Mouse (Mus musculus) forebrain, embryonic 16.5 days (tissue): ENCODE measurements around the gene Lrch3. TPM values are rescaled to one million over a fixed set of nuclear protein-coding genes. Genes with fewer than 3 reads are reported as not detected.

Experiments used
- ATAC-seq: fragments of 200-750 bp; cut with Nextera tagmentation; 2 replicates; pipeline ENCODE4 v1.8.0; 2017; ENCODE audit warnings: mild to moderate bottlenecking, moderate library complexity
- H3K27ac ChIP-seq: fragments of 300-500 bp; sonication (generic); 2 replicates; pipeline ENCODE4 v1.5.1; 2014; ENCODE audit warnings: low read length, control low read depth
- H3K27me3 ChIP-seq: fragments of 300-500 bp; sonication (generic); replicated peaks from 2 replicates; pipeline ENCODE4 v1.6.1; 2014; ENCODE audit warnings: low read length; ENCODE audit not compliant: control insufficient read depth, insufficient read depth
- H3K36me3 ChIP-seq: fragments of 300-500 bp; sonication (generic); 2 replicates; pipeline ENCODE4 v1.6.1; 2014; ENCODE audit not compliant: control insufficient read depth, insufficient read depth
- H3K4me1 ChIP-seq: fragments of 300-500 bp; sonication (generic); replicated peaks from 2 replicates; pipeline ENCODE4 v1.6.1; 2014; ENCODE audit warnings: low read length; ENCODE audit not compliant: control insufficient read depth, insufficient read depth
- H3K4me2 ChIP-seq: fragments of 300-500 bp; sonication (generic); 2 replicates; pipeline ENCODE4 v1.6.1; 2014; ENCODE audit warnings: mild to moderate bottlenecking, low read length, control low read depth
- H3K4me3 ChIP-seq: fragments of 300-500 bp; sonication (generic); replicated peaks from 2 replicates; pipeline ENCODE4 v1.5.1; 2014; ENCODE audit warnings: mild to moderate bottlenecking, low read length, control low read depth
- H3K9ac ChIP-seq: fragments of 300-500 bp; sonication (generic); replicated peaks from 2 replicates; pipeline ENCODE4 v1.6.1; 2014; ENCODE audit warnings: low read depth, low read length, control low read depth
- H3K9me3 ChIP-seq: fragments of 300-500 bp; sonication (generic); 2 replicates; pipeline ENCODE4 v1.6.1; 2016; ENCODE audit warnings: low read length; ENCODE audit not compliant: control insufficient read depth
- WGBS: fragments of 180-500 bp; shearing (Covaris S2); extraction: QIAGEN DNeasy Blood & Tissue Kit; methylation state at CpG from one replicate; pipeline ENCODE4 v1.1.7; 2014; 5-methylcytosine and 5-hydroxymethylcytosine counted together
- polyA plus RNA-seq: library from polyadenylated mRNA; unstranded; fragments of >200 nt; fragmentation: Nextera tagmentation; extraction: Ambion mirVana; gene quantifications from 2 replicates; pipeline ENCODE4 v1.2.1, GENCODE M21; 2015

Gene Lrch3
- polyA plus RNA-seq, 1 experiment from 2014 or later: 44.7 TPM

DNA sequence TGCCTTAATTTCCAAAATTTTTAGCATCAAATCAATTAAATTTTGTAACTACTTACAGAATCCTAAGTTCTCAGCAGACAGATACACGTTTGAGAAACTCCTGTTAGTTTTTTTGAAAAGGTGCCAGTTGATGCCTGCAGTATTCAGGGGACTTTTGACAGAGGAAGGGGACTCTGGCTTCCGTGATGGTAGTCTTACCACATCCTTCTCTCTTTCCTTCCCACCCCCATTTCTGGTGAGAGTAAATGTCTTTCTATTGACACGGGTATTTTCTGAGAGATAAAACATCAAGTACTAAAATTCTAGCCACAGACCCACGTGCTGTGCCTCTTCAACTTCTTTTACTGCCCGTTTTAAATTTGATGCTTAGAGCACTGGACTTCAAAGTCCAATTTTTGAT is 39.9 kb downstream of the Lrch3 start:
- Histone ChIP-seq H3K36me3 (peaks cover 2% of the 10 kb centered on the region; the same call in 1 of the 2 replicates), H3K9ac (no peak overlapping the region), H3K4me2 (no peak overlapping the region), H3K27me3 (no peaks in the 10 kb centered on the region), H3K27ac (no peak overlapping the region), H3K9me3 (no peaks in the 10 kb centered on the region), H3K4me3 (no peak overlapping the region), H3K4me1 (no peaks in the 10 kb centered on the region)
- no peak for ATAC-seq
- WGBS: 88% methylated on average over 5 of the region's 5 CpGs

DNA sequence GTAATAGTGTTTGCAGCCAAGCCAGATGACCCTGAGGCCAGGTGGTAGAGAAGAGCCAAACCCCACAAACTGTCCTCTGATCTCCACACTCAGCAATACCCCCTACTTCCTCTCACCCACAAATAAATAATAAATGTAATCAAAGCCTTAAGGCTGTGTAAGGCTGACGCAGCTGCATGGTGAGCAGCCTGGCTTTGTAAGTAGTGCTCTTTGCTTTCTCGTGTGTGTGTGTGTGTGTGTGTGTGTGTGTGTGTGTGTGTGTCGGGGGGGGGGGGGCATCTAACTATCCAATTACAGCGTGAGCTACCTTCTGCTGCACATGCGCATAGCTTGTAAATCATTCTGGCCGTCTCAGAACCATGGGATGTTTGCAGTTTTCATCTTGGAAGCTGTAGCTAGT is 40.4 kb downstream of the Lrch3 start:
- no peaks in the 10 kb centered on the region for H3K9me3 ChIP-seq
- peaks cover 2% of the 10 kb centered on the region; the same call in 1 of the 2 replicates for H3K36me3 ChIP-seq
- 75% methylated on average over 6 of the region's 6 CpGs for WGBS
- H3K4me1 ChIP-seq: no peaks in the 10 kb centered on the region
- no peak overlapping the region for H3K27ac ChIP-seq
- H3K27me3 ChIP-seq: no peaks in the 10 kb centered on the region
- no peak overlapping the region for H3K4me2 ChIP-seq
- no peak overlapping the region for H3K9ac ChIP-seq
- H3K4me3 ChIP-seq: no peak overlapping the region
- no peak for ATAC-seq

DNA sequence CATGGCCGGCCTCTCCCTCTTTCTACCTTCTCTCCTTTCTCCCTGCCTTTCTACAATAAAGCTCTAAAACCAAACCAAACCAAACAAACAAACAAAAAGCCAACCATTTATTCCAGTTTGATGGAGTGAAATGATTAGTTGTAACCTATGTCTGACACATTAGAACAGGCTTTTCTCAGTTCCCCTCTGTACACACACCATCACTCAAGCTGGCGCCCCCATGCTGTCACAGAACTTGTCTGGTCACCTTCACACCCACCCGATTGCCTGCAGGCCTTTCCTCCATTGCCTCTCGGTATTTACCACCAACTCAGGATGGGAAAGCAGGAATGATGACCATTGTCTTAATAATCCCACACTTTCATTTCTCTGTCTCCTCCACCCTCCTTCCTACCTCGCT is 43.0 kb downstream of the Lrch3 start:
- Histone ChIP-seq H3K4me2 (no peak overlapping the region), H3K27ac (no peak overlapping the region), H3K9ac (no peak overlapping the region), H3K4me1 (no peaks in the 10 kb centered on the region), H3K4me3 (no peak overlapping the region), H3K9me3 (no peaks in the 10 kb centered on the region), H3K27me3 (no peaks in the 10 kb centered on the region), H3K36me3 (peaks cover 10% of the 10 kb centered on the region)
- WGBS: 73% methylated on average over 5 of the region's 5 CpGs
- no peak for ATAC-seq

DNA sequence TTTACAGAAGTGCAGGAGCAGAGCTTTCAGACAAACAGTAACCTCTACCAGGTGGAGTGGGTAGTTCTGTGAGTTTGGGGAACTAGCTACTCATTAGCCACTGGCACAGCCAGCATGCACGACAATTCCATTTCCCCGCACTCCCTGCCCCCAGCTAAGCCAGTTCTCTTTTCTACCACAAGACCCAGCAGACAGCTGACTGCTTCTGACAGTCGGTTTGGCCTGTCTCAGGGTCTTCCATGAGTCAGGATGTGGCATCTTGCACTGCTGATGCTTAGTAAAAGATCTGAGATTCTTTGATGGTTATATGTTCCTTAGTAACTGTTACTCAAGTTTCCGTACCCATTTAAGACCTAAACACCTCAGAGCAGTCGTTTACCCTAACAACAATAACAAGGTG is 58.6 kb downstream of the Lrch3 start:
- Histone ChIP-seq H3K4me3 (no peak overlapping the region), H3K9ac (no peak overlapping the region), H3K9me3 (no peaks in the 10 kb centered on the region), H3K4me1 (no peaks in the 10 kb centered on the region), H3K36me3 (peaks cover 8% of the 10 kb centered on the region), H3K4me2 (no peak overlapping the region), H3K27me3 (no peaks in the 10 kb centered on the region), H3K27ac (no peak overlapping the region)
- WGBS: 76% methylated on average over 5 of the region's 5 CpGs
- ATAC-seq: no peak

DNA sequence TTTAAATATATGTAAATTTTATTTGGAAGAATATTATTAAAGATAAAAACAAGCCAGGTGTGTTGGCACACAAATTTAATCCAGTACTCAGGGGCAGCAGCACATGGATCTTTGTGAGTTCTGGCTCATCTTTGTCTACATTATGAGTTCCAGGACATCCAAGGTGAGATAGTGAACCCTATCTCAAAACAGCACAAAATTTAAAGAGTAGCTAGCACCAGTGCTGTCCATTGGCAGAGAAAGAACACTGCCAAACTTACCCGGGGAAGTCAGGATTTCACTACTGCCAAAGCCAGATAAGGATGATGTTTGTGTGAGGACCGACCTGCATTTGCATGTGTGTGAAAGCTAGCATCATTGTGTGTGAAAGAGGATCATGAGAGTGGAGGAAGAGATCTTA is 59.1 kb downstream of the Lrch3 start:
- H3K27ac ChIP-seq: no peak overlapping the region
- H3K4me2 ChIP-seq: no peak overlapping the region
- H3K4me3 ChIP-seq: no peak overlapping the region
- H3K27me3 ChIP-seq: no peaks in the 10 kb centered on the region
- H3K9me3 ChIP-seq: no peaks in the 10 kb centered on the region
- ATAC-seq: no peak
- H3K4me1 ChIP-seq: no peaks in the 10 kb centered on the region
- 77% methylated on average over 2 of the region's 2 CpGs for WGBS
- no peak overlapping the region for H3K9ac ChIP-seq
- peaks cover 8% of the 10 kb centered on the region for H3K36me3 ChIP-seq

DNA sequence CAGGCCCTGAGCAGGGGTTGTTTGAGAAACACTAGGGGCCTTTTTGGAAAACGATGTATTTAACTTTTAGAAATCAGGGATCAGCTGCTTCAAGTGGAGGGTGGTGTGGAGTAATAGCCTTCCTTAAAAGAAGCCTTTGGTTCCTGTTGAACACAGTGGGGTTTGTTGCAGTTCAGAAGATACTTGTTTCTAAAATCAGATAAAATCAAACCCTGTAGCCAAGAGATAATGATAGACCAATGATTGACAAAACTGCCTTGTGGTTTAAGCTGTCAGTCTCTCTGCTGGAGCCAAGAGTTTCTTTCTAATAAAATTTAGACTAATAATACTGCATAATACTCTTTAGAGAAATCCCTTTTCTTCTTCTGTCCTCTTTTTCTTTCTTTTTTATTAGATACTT is 66.3 kb downstream of the Lrch3 start:
- Histone ChIP-seq H3K4me1 (no peaks in the 10 kb centered on the region), H3K27me3 (no peaks in the 10 kb centered on the region), H3K9me3 (no peaks in the 10 kb centered on the region), H3K9ac (no peak overlapping the region), H3K4me2 (no peak overlapping the region), H3K36me3 (peaks cover 8% of the 10 kb centered on the region), H3K4me3 (no peak overlapping the region), H3K27ac (no peak overlapping the region)
- no peak for ATAC-seq
- 46% methylated on average over 1 of the region's 1 CpGs for WGBS

DNA sequence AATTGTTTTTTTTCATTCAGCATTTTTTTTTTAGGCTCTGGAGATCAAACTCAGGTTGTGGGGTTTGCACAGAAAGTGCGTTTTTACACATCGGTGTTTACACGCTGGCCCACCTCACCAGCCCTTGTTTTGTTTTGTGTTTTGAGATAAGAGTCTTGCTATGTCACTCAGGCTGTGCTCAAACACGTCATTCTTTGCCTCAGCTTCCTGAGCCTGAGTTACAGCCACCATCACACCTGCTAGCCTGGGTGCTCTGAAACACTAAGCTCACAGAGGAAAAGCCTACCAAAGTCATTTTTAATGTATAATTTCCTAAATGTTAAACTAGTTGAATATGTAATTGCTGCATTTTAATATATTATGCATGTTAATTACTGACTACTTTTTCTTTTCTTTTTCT is 67.5 kb downstream of the Lrch3 start:
- Histone ChIP-seq H3K4me2 (no peak overlapping the region), H3K27me3 (no peaks in the 10 kb centered on the region), H3K9me3 (no peaks in the 10 kb centered on the region), H3K27ac (no peak overlapping the region), H3K4me3 (no peak overlapping the region), H3K9ac (no peak overlapping the region), H3K36me3 (peaks cover 4% of the 10 kb centered on the region; the same call in 1 of the 2 replicates), H3K4me1 (no peaks in the 10 kb centered on the region)
- no peak for ATAC-seq
- WGBS: 92% methylated on average over 4 of the region's 4 CpGs

DNA sequence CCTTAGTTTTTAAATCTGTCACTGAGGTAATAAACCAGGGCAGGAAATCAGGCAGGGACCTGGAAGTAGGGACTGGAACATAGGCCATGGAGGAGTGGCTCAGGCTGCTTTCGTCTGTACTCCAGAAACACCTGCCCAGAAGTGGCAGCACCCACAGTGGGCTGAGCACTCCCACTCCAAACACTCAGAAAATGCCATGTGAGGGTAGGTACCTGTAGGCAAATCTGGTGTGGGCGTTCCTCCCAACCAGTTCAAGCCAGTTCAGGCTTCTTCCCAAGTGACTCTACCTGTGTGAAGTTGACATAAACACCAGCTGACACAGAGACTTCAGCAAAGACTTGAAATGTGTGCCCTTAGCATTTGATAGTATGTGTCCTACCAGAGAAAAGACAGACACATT is 70.7 kb downstream of the Lrch3 start:
- Histone ChIP-seq H3K27me3 (no peaks in the 10 kb centered on the region), H3K4me1 (no peaks in the 10 kb centered on the region), H3K9me3 (no peaks in the 10 kb centered on the region), H3K4me2 (no peak overlapping the region), H3K4me3 (no peak overlapping the region), H3K36me3 (peaks cover 7% of the 10 kb centered on the region; the same call in 1 of the 2 replicates), H3K27ac (no peak overlapping the region), H3K9ac (no peak overlapping the region)
- WGBS: 95% methylated on average over 2 of the region's 2 CpGs
- ATAC-seq: no peak

DNA sequence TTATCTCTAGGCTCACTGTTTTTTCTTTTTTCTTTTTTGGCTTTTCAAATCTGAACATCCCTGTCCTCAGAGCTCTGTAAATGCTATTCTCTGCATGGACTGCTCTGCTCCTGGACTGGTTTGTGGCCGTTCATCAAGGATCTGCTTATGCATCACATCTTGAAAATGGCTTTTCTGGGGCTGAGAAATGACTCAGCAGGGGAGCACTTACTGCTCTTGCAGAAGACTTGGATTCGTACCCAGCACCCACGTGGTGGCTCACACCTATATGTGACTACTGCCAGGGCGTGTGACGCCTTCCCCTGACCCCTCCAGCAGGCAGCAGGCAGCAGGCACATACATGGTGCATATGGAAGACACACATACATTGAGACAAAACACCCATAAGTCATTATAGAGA is 78.3 kb downstream of the Lrch3 start:
- Histone ChIP-seq H3K4me3 (no peak overlapping the region), H3K4me1 (no peaks in the 10 kb centered on the region), H3K9ac (no peak overlapping the region), H3K27ac (no peak overlapping the region), H3K9me3 (no peaks in the 10 kb centered on the region), H3K4me2 (no peak overlapping the region), H3K36me3 (peaks cover 10% of the 10 kb centered on the region), H3K27me3 (no peaks in the 10 kb centered on the region)
- no peak for ATAC-seq
- 86% methylated on average over 5 of the region's 5 CpGs for WGBS

DNA sequence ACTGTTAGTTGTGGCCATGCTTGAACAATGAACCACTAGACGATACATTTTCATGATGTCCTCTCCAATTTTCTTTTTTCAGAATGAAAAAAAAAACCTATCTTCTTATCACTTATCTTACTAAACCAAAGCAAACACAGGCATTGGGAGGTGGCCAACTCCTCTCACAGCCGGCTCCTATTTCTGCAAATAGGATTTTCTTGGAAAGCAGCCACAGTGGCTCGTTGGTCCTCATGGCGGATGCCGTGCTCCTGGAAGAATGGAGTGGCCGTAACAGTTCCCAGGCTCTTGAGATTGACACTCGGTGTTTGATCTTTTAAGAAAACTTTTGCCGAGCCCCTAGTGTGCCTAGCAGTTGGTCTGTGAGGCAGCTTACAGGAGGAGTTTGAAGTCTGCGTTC is 91.3 kb downstream of the Lrch3 start:
- no peak overlapping the region for H3K4me2 ChIP-seq
- H3K27ac ChIP-seq: no peak overlapping the region
- H3K9ac ChIP-seq: no peak overlapping the region
- WGBS: 13% methylated on average over 9 of the region's 9 CpGs
- H3K36me3 ChIP-seq: peaks cover 15% of the 10 kb centered on the region
- no peaks in the 10 kb centered on the region for H3K27me3 ChIP-seq
- no peaks in the 10 kb centered on the region for H3K9me3 ChIP-seq
- peaks cover 4% of the 10 kb centered on the region for H3K4me1 ChIP-seq
- no peak for ATAC-seq
- H3K4me3 ChIP-seq: no peak overlapping the region
